Mouse (Mus musculus): ENCODE measurements around the gene Rnf40.

Gene Rnf40

DNA sequence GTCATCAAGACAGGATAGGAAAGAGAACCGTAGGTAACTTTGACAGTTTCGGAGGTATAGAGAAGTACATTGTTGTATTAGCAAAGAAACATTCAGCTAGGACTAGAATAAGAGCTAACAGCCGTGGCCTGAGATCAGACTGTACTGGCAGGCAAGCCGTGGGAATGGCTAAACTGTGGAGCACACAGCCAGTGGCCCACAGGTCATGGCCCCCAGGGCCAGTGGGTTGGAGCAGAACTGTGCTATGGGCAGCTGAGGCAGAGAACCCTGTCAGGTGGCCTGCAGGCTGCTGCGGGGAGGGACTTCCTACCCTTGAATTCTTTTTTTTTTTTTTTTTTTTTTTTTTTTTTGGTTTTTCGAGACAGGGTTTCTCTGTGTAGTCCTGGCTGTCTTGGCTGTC lies 60.6 kb downstream of the Rnf40 start:
- DNase-seq (ENCODE audit: low read depth, low spot score) = no peak

DNA sequence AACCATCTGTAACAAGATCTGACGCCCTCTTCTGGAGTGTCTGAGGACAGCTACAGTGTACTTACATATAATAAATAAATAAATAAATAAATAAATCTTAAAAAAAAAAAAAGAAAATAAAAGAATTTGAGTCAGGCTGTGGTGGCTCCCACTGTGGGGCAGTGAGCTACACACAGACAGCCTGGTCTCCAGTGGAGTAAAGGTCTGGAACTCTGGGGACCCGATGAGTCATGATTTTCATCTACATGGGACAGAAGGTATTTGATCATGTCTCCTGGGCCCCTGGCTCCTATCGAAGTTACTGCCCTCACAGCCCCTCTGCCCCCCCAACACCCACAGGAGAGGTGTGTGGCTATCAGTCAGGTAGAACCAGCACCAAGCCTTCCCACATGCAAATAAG lies 63.1 kb downstream of the Rnf40 start:
- DNase-seq (ENCODE audit: low read depth, low spot score) = no peak

DNA sequence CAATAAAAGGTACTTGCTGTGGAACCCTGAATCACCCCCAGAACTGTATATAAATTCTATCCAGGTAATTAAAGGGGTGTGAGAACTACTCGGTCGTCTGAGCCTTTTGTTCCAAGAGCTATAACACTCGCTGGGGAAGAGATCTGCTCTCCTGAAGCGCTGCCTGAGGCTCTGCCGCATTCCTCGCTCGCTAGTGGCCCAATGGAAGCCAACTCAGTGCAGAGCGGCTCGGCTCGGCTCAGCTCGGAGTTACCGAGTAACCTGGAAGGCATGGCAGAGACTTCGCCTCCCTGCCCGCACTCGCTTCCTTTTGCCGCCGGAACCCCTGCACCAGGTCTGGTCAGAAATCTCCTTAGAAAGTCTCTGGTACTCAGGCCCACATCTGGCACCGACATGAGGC lies 63.5 kb downstream of the Rnf40 start:
- DNase-seq (ENCODE audit: low read depth, low spot score) = no peak

DNA sequence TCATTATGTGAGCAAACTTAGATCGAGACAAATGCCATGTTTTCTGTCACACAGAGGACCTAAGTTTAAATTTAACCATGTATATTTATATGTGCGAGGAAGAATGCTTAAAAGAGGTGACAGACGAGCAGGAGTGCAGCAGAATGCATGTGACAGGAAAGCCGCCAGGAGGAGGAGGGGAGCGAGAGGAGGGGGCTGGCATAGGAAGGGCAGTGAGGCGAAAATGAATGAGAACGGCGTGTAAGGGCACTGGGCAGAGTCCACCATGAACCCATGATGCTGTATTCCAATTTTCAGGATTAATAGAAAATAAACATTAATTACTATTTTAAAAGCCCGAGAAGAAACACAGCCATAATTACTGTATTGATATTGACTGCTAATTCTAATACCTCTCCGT lies 65.8 kb downstream of the Rnf40 start:
- no peak for DNase-seq (ENCODE audit: low read depth, low spot score)

Data from A20 (cell line).